Mouse (Mus musculus): ENCODE results near the gene Nodal. TPM values are rescaled to one million over a fixed set of nuclear protein-coding genes. Genes with fewer than 3 reads are reported as not detected.

The Nodal gene
- polyA plus RNA-seq, 1 experiment from 2014 or later = not detected

GRCm38 (mm10) chr10:61386284-61386683 is 31.5 kb upstream of the Nodal start:
- no peak for ATAC-seq (ENCODE audit: insufficient read depth, low FRiP score, low TSS enrichment)
- Histone ChIP-seq H3K4me3 (ENCODE audit: low read depth, low read length) (no peak overlapping the region), H3K9me3 (ENCODE audit: control insufficient read depth, low read length) (no peaks in the 10 kb centered on the region), H3K27ac (ENCODE audit: low read depth, low read length) (no peak overlapping the region), H3K4me1 (ENCODE audit: control insufficient read depth, insufficient read depth, low read length) (peaks cover 20% of the 10 kb centered on the region), H3K4me2 (ENCODE audit: low read depth) (no peak overlapping the region), H3K36me3 (ENCODE audit: control insufficient read depth, insufficient read depth, low read length) (no peaks in the 10 kb centered on the region), H3K9ac (ENCODE audit: low read length) (no peak overlapping the region), H3K27me3 (ENCODE audit: control insufficient read depth, insufficient read depth, low read length) (no peaks in the 10 kb centered on the region)
- DNase-seq (ENCODE audit: low spot score) = no peak
- 72% methylated on average over 6 of the region's 6 CpGs for WGBS

GRCm38 (mm10) chr10:61389020-61389419 is 28.8 kb upstream of the Nodal start:
- peak; percentile 51 for DNase-seq (ENCODE audit: low spot score)
- 0 out of 2 replicates have a peak, but pooled peaks have one; percentile 61 for ATAC-seq (ENCODE audit: insufficient read depth, low FRiP score, low TSS enrichment)
- Histone ChIP-seq H3K4me1 (ENCODE audit: control insufficient read depth, insufficient read depth, low read length) (peaks cover 5% of the 10 kb centered on the region; the same call in 1 of the 2 replicates), H3K27me3 (ENCODE audit: control insufficient read depth, insufficient read depth, low read length) (no peaks in the 10 kb centered on the region), H3K9ac (ENCODE audit: low read length) (no peak overlapping the region), H3K27ac (ENCODE audit: low read depth, low read length) (0 out of 2 replicates have a peak overlapping the region, but pooled peaks have one; percentile 27), H3K36me3 (ENCODE audit: control insufficient read depth, insufficient read depth, low read length) (no peaks in the 10 kb centered on the region), H3K4me3 (ENCODE audit: low read depth, low read length) (no peak overlapping the region), H3K9me3 (ENCODE audit: control insufficient read depth, low read length) (no peaks in the 10 kb centered on the region), H3K4me2 (ENCODE audit: low read depth) (no peak overlapping the region)
- 21% methylated on average over 5 of the region's 5 CpGs for WGBS

- no peak overlapping the region for H3K4me2 ChIP-seq (ENCODE audit: low read depth)
- WGBS = 82% methylated on average over 2 of the region's 2 CpGs
- H3K4me1 ChIP-seq (ENCODE audit: control insufficient read depth, insufficient read depth, low read length) = peaks cover 5% of the 10 kb centered on the region; the same call in 1 of the 2 replicates
- H3K27ac ChIP-seq (ENCODE audit: low read depth, low read length) = no peak overlapping the region
- no peak for DNase-seq (ENCODE audit: low spot score)
- no peaks in the 10 kb centered on the region for H3K36me3 ChIP-seq (ENCODE audit: control insufficient read depth, insufficient read depth, low read length)
- no peak overlapping the region for H3K4me3 ChIP-seq (ENCODE audit: low read depth, low read length)
- H3K9me3 ChIP-seq (ENCODE audit: control insufficient read depth, low read length) = no peaks in the 10 kb centered on the region
- no peak for ATAC-seq (ENCODE audit: insufficient read depth, low FRiP score, low TSS enrichment)
- H3K9ac ChIP-seq (ENCODE audit: low read length) = no peak overlapping the region
- no peaks in the 10 kb centered on the region for H3K27me3 ChIP-seq (ENCODE audit: control insufficient read depth, insufficient read depth, low read length)
Measured at GRCm38 (mm10) chr10:61390148-61390547, 27.6 kb upstream of the Nodal start.

GRCm38 (mm10) chr10:61392584-61392983 is 25.2 kb upstream of the Nodal start:
- Histone ChIP-seq H3K9ac (ENCODE audit: low read length) (no peak overlapping the region), H3K4me2 (ENCODE audit: low read depth) (no peak overlapping the region), H3K9me3 (ENCODE audit: control insufficient read depth, low read length) (no peaks in the 10 kb centered on the region), H3K27me3 (ENCODE audit: control insufficient read depth, insufficient read depth, low read length) (no peaks in the 10 kb centered on the region), H3K4me1 (ENCODE audit: control insufficient read depth, insufficient read depth, low read length) (peaks cover 5% of the 10 kb centered on the region; the same call in 1 of the 2 replicates), H3K36me3 (ENCODE audit: control insufficient read depth, insufficient read depth, low read length) (no peaks in the 10 kb centered on the region), H3K27ac (ENCODE audit: low read depth, low read length) (no peak overlapping the region), H3K4me3 (ENCODE audit: low read depth, low read length) (no peak overlapping the region)
- WGBS = 52% methylated on average over 4 of the region's 4 CpGs
- DNase-seq (ENCODE audit: low spot score) = no peak
- no peak for ATAC-seq (ENCODE audit: insufficient read depth, low FRiP score, low TSS enrichment)

GRCm38 (mm10) chr10:61394476-61395136 is 23.2 kb upstream of the Nodal start:
- Histone ChIP-seq H3K9ac (ENCODE audit: low read length) (no peak overlapping the region), H3K9me3 (ENCODE audit: control insufficient read depth, low read length) (no peaks in the 10 kb centered on the region), H3K36me3 (ENCODE audit: control insufficient read depth, insufficient read depth, low read length) (no peaks in the 10 kb centered on the region), H3K27ac (ENCODE audit: low read depth, low read length) (no peak overlapping the region), H3K4me1 (ENCODE audit: control insufficient read depth, insufficient read depth, low read length) (peaks cover under 1% of the 10 kb centered on the region; the same call in 1 of the 2 replicates), H3K27me3 (ENCODE audit: control insufficient read depth, insufficient read depth, low read length) (no peaks in the 10 kb centered on the region), H3K4me3 (ENCODE audit: low read depth, low read length) (no peak overlapping the region), H3K4me2 (ENCODE audit: low read depth) (no peak overlapping the region)
- 20% methylated on average over 9 of the region's 9 CpGs for WGBS
- DNase-seq (ENCODE audit: low spot score) (no peak), ATAC-seq (ENCODE audit: insufficient read depth, low FRiP score, low TSS enrichment) (no peak)

GRCm38 (mm10) chr10:61398125-61398524 is 19.6 kb upstream of the Nodal start:
- no peak overlapping the region for H3K27ac ChIP-seq (ENCODE audit: low read depth, low read length)
- H3K4me2 ChIP-seq (ENCODE audit: low read depth) = no peak overlapping the region
- H3K4me3 ChIP-seq (ENCODE audit: low read depth, low read length) = no peak overlapping the region
- H3K9ac ChIP-seq (ENCODE audit: low read length) = no peak overlapping the region
- H3K36me3 ChIP-seq (ENCODE audit: control insufficient read depth, insufficient read depth, low read length) = no peaks in the 10 kb centered on the region
- no peak for DNase-seq (ENCODE audit: low spot score)
- no peak for ATAC-seq (ENCODE audit: insufficient read depth, low FRiP score, low TSS enrichment)
- H3K9me3 ChIP-seq (ENCODE audit: control insufficient read depth, low read length) = no peaks in the 10 kb centered on the region
- WGBS = 49% methylated on average over 3 of the region's 3 CpGs
- no peaks in the 10 kb centered on the region for H3K27me3 ChIP-seq (ENCODE audit: control insufficient read depth, insufficient read depth, low read length)
- no peaks in the 10 kb centered on the region for H3K4me1 ChIP-seq (ENCODE audit: control insufficient read depth, insufficient read depth, low read length)

DNA sequence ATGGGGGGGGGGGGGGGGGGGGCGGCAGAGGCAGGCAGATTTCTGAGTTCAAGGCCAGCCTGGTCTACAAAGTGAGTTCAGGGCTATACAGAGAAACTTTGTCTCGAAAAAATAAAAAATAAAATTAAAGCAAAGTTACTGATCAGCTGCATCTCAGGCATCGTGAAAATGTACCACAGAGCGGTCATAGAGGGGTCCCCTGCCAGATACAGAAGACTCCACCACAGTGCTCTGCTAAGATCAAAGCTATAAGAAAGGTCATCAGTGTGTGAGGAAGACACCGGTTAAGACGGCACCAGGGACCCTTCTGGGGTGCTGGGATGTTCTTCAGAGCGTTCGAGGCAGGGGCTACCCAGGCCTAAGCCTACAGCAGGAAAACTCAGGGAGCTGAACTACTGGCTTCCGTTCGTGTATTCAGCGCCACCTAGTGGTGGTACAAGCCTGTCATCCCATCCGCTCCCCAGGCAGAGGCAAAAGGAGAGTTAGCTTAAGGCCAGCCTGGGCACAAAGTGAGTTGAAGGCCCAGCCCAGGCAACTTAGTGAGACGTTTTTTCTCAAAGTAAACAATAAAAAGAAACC is 18.5 kb upstream of the Nodal start:
- Histone ChIP-seq H3K4me1 (ENCODE audit: control insufficient read depth, insufficient read depth, low read length) (no peaks in the 10 kb centered on the region), H3K9ac (ENCODE audit: low read length) (no peak overlapping the region), H3K4me3 (ENCODE audit: low read depth, low read length) (no peak overlapping the region), H3K27me3 (ENCODE audit: control insufficient read depth, insufficient read depth, low read length) (no peaks in the 10 kb centered on the region), H3K9me3 (ENCODE audit: control insufficient read depth, low read length) (no peaks in the 10 kb centered on the region), H3K27ac (ENCODE audit: low read depth, low read length) (no peak overlapping the region), H3K4me2 (ENCODE audit: low read depth) (no peak overlapping the region), H3K36me3 (ENCODE audit: control insufficient read depth, insufficient read depth, low read length) (no peaks in the 10 kb centered on the region)
- WGBS = 24% methylated on average over 12 of the region's 13 CpGs
- ATAC-seq (ENCODE audit: insufficient read depth, low FRiP score, low TSS enrichment) (peak; percentile 48), DNase-seq (ENCODE audit: low spot score) (peak; percentile 86)

GRCm38 (mm10) chr10:61400407-61400806 is 17.4 kb upstream of the Nodal start:
- WGBS = 96% methylated on average over 5 of the region's 5 CpGs
- Histone ChIP-seq H3K27ac (ENCODE audit: low read depth, low read length) (no peak overlapping the region), H3K4me3 (ENCODE audit: low read depth, low read length) (no peak overlapping the region), H3K36me3 (ENCODE audit: control insufficient read depth, insufficient read depth, low read length) (no peaks in the 10 kb centered on the region), H3K9me3 (ENCODE audit: control insufficient read depth, low read length) (no peaks in the 10 kb centered on the region), H3K9ac (ENCODE audit: low read length) (no peak overlapping the region), H3K27me3 (ENCODE audit: control insufficient read depth, insufficient read depth, low read length) (no peaks in the 10 kb centered on the region), H3K4me1 (ENCODE audit: control insufficient read depth, insufficient read depth, low read length) (no peaks in the 10 kb centered on the region), H3K4me2 (ENCODE audit: low read depth) (no peak overlapping the region)
- ATAC-seq (ENCODE audit: insufficient read depth, low FRiP score, low TSS enrichment) = no peak
- DNase-seq (ENCODE audit: low spot score) = no peak

GRCm38 (mm10) chr10:61402480-61402879 is 15.3 kb upstream of the Nodal start:
- H3K9ac ChIP-seq (ENCODE audit: low read length) = no peak overlapping the region
- no peak overlapping the region for H3K27ac ChIP-seq (ENCODE audit: low read depth, low read length)
- H3K36me3 ChIP-seq (ENCODE audit: control insufficient read depth, insufficient read depth, low read length) = no peaks in the 10 kb centered on the region
- 83% methylated on average over 5 of the region's 5 CpGs for WGBS
- H3K4me1 ChIP-seq (ENCODE audit: control insufficient read depth, insufficient read depth, low read length) = no peaks in the 10 kb centered on the region
- ATAC-seq (ENCODE audit: insufficient read depth, low FRiP score, low TSS enrichment) = no peak
- no peak overlapping the region for H3K4me2 ChIP-seq (ENCODE audit: low read depth)
- no peaks in the 10 kb centered on the region for H3K27me3 ChIP-seq (ENCODE audit: control insufficient read depth, insufficient read depth, low read length)
- DNase-seq (ENCODE audit: low spot score) = no peak
- no peaks in the 10 kb centered on the region for H3K9me3 ChIP-seq (ENCODE audit: control insufficient read depth, low read length)
- no peak overlapping the region for H3K4me3 ChIP-seq (ENCODE audit: low read depth, low read length)
